Mouse (Mus musculus): ENCODE results near the gene Aldh18a1.
"Not testable (repeated sequence)": the region's sequence is repeated elsewhere in the genome, so short reads cannot be mapped to it uniquely, and the experiment has no call there.

The Aldh18a1 gene

DNA sequence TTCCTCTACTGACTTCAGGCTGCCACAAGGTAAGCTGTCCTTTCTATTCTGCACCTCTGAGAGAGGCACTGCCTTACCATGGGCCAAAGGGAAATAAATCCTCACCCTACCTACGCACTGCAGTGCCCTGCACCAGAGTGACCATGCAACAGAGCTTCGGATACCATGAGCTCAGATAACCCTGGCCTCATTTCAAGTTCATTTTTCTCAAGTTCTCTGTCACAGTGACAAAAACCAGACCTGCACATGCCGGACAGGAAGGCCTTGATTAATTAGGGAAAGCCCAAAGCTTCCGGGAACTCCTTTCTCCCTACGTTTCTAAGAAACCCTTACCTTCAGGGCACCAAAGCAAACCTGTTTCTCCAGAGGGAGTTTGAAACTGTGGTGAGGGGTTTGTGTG is 6.6 kb downstream of the Aldh18a1 start:
- DNase-seq = no peak

DNA sequence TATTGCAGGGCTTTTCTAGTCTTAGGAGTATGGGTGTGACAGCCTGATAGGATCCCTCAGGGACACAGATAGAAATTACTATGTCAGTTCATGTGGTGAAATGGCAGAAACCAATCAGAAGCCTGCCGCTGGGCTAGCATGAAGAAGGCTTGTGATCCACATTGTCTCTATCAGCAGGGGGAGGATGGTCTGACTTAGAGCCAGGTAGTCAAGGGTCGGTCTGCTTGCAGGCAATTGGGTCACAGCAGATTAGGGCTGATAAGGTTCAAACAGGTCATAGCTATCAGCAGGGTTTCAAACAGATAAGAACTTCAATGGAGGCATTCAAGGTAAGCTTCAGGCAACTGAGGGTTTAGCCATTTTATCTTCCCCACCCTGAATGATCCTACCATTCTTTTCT is 7.4 kb downstream of the Aldh18a1 start:
- DNase-seq = no peak

DNA sequence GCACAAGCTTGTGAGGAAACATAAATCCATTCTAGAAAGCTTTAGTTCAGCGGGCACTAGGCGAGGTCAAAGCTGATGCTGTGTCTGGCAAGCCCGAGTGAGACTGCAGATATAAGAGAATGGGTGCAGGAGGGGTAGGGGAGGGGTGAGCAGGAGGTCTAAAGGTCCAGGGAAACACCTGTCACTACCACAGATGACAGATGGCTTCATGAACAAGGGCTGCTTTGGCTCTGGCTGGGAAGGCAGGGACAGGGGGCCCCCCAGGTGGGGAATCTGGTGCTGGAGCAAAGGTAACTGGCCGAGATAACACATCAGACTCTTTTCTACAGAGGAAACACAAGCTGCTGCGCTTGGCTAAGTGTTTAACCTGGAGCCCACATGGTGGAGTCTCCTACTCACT is 12.8 kb downstream of the Aldh18a1 start:
- DNase-seq = peak; percentile 47 to 62

DNA sequence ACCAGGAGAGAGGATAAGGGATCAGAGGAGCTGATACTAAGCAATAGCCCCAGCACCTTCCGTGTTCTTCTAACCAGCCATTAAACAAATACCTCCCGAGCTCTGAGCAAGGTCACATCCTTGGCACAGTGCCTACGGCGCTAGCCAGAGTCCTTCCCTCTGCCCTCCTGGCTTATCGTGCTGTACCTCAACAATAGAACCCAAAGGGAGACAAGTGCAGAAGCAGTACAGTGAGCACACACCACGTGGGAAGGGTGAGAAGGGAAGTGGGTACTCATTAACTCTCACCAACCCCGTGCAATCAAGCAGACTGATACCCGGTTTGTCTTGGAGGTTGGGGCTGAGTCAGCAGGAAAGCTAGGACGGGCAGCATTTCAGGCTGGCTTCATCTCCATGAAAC is 17.5 kb downstream of the Aldh18a1 start:
- DNase-seq = no peak

DNA sequence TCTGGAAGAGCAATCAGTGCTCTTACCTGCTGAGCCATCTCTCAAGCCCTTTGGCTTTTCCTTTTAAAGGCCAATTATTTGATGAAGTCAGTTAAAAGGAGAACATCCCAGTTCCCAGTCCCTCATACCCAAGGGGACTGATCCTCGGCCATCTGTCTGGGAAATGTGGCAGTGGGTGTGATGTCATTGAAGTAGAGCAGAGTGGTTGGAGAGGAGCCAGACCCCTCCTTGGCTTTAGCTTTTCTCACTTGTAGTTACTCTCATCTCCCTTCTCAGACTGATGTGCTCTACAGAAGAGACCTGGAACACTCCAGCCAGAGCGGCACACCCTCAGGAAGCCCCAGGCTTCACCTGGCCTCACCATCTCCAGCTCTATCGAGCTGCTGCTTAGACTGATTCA is 20.6 kb downstream of the Aldh18a1 start:
- DNase-seq = peak; percentile 33 to 40

DNA sequence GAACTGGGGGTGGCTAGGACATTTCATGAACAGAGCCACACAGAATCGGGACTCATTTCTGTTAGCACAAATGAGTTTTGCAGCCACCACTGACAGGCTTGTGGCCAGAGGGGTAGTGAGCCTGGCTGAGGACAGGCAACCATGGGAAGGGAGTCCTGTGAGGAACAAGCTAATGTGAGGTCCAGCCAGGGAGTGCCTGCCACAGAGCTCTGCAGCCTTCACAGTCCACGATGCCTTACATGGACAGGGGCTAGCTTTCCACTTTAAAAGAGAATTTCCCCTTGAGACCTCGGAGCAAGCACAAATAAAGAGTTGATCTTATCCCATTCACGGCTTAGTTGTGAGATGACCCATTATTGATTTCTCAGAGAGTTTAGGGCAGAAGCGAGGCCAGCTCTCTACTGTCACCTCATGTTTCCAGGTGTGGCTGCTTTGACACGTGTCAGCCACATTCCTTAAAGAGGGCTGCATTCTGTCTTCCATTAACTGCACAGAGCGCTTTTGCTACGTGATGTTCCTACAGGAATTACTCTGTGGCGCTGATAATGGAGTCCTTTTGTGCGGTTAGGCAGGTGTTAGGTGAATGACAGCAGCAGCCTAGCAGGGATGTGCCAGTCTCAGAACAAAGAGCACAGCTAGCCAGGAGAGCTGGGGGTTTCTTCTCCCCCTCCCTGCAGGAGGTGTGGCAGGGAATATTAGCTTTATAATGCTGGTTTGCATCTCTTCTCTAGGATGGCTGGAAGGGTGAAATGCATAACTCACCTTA is 24.2 kb downstream of the Aldh18a1 start:
- no peak for DNase-seq

DNA sequence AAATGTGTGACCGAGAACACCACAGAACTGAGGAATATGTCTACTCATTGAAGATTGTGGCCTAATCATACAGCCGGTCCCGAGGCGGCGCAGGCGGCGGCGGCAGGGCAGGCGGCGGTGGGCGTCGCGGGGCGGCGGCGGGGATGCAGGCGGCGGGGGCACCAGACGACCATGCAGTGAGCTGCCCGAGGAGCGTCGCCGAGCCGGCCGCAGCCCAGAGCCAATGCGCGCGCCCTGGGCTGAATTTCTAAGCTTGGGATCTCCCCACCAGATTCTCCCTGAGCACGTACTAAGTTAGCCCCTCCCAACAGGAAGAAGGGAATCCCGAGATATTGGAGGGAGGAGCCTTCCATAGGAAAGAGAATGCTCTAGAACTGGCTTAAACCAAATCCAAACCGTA is 26.7 kb downstream of the Aldh18a1 start:
- DNase-seq = not testable (repeated sequence)

DNA sequence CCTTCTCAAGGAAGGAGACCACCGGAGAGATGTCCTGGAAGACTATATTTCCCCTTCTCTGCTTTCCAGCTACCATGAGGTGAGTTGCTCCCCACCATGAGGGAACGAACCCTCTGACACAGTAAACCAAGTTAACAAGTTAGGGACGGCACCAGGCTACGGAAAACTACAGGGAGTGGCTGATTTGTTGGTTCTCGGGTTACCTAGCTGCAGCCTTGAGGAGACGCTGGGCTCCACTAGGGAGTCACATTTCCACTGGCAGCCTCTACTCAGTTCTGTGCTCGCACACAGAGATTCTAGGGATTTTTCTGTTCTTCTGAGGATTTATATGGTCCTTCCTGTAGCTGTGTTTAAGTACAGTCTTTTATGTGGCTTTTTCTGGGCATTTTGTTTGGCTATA is 32.2 kb downstream of the Aldh18a1 start:
- DNase-seq = no peak

DNA sequence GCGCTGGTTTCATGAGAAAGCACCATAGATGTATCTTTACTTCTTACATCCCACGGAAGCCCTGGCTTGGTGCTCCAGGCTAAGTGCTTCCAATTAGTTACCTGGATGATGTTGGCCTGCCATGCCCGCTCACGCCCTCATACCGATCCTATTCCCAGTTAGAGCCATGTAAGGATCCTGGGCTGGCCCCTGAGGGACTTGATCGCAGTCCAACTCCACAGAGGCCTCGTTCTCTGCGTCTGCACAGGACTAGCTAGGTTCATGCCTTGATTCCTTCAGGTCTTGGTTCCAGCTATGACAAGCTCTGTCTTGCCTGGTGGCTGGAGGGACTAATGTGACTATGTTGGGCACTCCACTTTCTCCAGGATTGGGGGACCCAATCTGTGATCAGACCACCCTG is 33.1 kb downstream of the Aldh18a1 start:
- DNase-seq = no peak

DNA sequence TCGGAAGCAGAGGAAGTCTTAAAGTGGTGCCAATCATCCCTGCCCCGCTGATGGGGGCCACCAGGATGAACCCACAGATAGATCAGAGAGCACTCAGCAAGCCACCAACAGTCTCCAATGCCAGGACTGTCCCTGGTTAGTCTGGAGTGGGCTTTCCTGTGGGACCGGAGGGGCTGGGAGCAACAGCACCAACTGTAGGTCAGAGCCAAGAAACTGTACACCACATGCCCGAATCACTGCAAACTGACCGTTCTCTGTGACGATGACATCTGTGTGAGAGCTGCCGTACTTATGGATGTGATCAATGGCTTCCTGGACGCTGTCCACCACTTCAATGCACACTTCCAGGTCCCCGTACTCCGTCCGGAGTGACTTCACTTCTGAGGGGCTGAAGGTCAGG is 33.9 kb downstream of the Aldh18a1 start:
- DNase-seq = no peak

DNA sequence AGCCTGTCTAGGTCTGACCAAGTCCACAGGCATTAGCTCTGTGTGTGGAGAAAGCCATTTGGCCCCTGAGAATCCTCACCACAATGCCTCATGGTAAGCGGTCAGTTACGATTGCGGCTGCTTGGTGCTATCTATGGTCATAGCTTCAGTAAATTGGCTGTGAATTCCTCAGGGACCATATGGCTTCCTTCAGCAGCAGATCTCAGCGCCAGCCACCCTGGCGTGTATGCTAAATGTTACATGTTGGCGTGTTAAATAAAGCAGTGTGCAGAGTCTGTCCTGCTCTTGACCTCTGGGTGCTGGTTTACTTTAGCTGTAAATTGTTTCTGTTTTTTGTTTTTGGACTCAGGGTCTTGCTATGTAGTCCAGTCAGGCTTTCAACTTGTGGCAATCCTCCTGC is 34.4 kb downstream of the Aldh18a1 start:
- DNase-seq = peak in 1 of 2 experiments; percentile 21

DNA sequence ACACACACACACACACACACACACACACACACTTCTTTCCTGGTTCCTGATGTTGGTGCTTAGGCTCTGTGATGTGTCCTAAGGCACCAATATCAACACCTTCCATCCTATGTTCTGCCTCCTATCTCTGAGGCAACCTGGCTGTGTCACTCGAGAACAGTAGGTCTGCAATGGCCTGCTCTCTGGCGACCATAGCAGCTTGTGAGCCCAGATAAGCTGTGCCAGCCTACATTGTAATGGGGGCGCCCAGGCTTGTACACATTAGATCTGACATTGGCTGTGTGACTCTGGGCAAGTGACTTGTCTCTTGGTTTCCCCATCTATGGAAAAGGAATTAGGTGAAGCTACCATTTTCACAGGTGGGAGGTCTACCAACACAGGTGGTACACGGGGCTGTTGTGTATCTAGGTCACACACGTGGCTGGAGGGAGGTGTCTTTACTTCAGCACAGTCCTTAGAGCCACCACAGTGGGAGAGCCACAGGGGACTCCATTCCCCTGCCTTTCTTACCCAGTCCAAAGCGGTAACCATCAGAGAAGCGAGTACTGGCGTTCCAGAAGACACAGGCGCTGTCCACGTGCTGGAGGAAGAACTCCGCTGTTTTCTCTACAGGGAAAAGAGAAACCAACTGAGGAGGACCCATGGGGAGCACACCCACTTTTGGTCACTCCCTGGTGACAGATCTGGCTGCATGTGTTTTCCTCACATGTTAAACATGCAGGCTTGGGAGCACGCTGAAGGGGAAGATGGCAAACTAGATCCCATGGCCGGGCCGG is 35.1 kb downstream of the Aldh18a1 start:
- DNase-seq = no peak

DNA sequence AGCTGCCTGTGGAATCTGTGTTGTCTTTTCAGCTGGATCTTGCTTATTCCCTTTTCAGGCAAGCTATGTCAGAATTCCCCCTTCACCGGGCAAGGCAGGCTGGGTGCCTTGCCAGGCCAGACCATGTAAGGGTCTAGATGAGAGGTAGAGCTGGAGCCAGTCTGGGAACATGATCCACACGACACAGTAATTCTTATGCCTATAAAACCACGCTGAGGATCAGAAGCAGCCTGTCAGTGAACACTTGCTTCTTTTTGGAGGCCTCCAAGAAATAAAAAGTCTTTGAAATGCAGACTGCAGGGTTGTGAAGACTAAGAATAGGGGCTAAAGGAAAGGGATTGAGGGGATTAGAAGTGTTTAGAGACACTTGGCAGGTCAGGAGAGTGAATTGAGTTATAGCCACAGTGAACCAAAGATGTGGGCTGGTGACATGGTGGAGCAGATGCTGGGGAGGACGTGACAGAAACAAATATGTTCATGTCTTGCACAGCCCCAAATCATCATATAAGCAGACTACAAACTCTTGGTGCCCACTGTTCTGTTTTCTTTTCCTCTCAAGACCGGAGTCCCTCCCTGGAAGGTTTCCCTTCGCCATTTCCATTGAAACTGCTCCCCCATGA is 38.6 kb downstream of the Aldh18a1 start:
- DNase-seq = no peak

DNA sequence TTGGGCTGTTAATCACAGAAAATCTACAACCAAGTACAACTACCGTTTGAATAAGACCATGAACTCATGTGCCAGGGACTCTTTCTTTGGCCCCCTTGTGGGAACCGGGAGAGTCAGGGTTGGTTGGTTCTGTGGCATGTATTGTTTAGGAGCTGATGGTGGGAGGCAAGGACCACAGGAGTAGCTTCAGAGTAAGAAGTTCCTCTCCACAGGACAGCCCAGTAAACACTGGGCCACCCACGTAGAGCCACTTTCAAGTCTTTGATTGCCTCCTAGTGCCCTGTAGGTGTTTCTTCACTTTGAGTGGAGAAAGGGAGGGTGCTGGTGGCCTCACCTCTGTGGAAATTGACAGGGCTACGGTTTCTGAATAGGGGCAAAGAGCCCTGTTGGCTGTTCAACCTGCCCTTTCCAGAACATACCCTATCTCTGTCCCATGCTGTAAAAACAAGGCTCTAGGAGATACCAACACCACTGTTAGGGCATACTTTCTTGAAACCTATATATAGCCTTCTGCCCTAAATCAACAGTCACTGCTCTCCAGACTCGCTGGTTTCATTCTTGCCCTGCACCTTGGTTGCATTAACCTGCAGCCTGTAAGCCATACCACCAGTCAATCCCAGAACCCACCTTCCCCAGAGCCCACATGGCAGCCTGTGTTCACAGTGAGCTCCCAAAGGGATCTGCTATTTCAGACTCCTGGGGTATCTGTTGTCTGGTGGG is 39.3 kb downstream of the Aldh18a1 start:
- DNase-seq = no peak

DNA sequence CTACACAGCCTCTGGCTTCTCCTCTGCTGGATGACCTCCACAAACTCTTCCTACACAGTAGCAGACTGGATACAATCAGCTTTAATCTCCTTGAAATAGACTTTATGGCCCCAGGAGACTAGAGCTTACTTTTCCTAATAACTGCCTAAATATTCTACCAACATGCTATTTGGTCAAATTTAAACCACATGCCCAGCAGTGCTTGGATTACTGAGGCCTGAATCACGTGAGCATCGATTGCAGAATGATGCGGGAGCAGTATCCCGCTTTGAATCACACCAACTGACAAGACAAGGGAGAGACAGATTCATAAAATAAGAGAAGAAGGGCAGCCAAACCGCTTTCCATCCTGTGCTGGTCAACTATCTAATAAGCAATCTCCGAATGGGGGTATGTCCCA is 39.9 kb downstream of the Aldh18a1 start:
- DNase-seq = no peak

DNA sequence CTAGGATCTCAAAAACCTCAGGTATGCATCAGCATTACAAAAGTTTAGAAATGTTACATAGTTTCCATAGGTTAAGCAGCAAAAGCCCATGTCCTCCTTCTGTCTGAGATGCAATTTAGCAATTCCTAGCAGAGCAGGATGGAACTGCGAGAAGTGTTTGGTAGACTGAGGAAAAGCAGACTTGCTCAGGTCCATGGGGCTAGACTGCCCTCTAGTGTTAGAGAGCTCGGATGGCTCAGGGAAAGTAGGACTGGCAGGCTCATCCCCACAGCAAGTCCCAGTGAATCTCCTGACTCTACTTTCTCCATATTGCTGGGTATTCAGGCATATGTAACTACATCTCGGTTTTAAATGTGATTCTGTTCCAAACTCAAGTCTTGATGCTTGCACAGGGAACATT is 43.4 kb downstream of the Aldh18a1 start:
- peak; percentile 63 to 72 for DNase-seq

DNA sequence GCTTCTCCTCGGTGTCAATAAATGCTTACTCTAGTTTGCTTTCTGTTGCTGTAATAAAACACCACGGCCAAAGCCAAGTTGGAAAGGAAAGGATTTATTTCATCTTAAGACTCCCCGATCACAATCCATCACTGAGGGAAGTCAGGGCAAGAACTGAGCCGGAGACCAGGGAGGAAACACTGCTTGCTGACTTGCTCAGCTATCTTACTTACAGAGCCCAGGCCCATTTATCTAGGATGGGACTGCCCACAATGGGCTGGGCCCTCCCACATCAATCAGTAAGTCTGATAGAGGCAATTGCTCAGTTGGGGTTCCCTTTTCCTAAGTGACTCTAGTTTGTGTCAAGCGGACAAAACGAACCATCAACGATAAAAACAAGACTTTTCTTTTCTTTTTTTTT is 45.5 kb downstream of the Aldh18a1 start:
- DNase-seq = no peak

DNA sequence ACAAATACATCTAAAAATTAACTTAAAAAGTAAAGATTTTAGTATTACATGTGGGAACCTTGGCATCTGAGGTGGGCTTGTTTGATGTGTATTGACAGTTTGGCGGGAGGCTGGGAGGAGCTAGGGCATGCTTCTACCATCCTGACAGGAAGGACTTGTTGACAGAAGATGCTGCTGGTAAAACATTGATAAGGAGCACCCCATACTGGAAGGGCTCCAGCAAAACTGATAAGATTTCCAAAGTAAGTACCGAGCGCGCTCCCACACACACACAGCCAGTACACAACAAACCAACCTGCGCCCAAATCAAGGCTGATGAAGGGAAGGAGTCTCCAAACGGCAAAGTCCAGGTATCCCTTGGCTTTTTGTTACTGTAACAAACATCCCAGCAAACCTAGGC is 51.7 kb downstream of the Aldh18a1 start:
- no peak for DNase-seq

DNA sequence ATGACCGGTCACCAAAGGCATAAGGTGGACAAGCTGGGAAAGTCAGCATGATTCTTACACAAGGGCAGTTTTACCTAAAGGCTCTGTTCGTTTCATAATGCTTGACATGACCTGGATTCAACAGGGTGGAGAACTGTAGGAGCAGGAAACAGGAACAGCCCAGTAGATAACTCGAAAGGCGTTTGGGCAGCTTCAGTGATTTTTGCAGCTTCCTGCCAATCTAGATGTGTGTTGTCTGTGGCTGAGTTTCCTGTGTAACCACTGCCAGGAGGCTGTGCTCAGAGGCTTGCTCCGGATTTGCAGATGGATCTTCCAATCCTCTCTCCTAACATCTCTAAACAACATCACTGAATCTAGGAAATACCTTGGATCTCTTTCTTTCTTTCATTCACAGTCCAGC is 55.7 kb downstream of the Aldh18a1 start:
- no peak for DNase-seq

DNA sequence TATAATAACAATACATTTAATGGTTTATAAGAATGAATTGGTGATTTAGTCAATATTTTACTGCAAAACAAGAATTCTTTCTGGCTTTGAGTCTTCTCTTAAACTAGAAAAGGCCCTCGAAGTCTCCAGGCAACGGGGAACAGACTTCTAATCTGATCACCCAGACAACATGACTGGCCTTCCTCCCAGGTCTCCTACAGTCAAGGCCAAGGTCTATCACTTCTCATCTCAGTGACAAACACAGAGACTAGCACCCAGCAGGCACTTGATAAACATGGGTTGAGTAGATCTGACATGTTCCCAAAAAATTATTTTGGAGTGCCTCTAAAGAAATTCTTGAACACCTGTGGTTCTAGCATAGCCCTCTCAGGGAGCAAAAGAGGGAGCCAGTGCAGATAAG is 57.9 kb downstream of the Aldh18a1 start:
- no peak for DNase-seq

DNA sequence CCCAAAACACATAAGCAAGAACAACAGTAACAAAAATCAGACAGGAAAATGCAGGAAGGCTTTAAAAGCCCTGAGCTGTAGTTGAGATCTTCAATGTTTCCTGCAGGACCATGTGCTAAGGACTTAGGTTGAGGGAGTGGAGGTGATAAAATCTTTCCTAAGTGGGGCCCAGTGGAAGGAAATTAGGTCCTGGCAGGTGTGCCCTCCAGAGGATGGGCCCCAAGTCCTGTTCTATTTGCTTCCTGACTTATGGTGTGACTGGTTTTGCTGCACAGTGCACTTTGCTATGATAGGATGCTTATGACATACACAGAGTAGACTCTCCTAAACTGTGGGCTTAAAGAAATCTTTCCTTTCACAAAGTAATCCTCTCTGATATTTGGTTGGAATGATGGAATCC is 60.0 kb downstream of the Aldh18a1 start:
- DNase-seq = no peak

DNA sequence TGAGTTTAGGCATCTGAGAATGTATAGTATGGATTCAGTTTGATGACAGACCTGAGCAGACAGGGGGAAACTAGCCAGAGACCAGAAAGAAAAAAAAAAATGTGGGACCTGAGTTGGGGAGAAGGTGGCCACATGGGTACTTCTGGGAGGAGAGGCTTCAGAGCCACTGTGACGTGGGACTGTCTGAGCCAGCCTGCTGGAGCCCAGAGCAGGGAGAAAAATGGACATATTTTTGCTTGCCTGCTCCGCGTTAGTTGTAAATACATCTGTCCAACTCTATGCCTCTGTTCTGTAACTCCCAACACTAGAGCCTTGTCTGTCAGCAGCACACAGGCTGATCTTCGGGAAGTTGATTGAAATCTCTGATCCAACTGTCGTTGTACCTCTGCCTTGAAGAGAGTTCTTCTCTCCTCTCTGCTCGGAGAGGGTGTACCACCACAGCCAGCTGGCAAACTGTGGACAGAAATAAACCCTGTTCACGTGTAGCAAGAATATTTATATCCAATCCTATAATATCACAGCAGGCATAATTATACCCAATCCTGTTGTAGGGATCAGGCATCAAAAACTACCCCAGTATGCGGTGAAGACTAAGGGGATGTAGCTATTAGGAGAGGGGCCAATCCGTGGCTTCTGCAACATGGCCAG is 61.8 kb downstream of the Aldh18a1 start:
- no peak for DNase-seq

Data from cerebellum, adult 18-20 months (tissue).